Mouse (Mus musculus) Muller cell, postnatal 12 days (primary cell): ENCODE results near the gene Coa7.

Experiments
- DNase-seq: peaks from one replicate; pipeline ENCODE4 v3.0.0-alpha.2; 2015; ENCODE audit errors: inconsistent ontology term

Gene Coa7

DNA sequence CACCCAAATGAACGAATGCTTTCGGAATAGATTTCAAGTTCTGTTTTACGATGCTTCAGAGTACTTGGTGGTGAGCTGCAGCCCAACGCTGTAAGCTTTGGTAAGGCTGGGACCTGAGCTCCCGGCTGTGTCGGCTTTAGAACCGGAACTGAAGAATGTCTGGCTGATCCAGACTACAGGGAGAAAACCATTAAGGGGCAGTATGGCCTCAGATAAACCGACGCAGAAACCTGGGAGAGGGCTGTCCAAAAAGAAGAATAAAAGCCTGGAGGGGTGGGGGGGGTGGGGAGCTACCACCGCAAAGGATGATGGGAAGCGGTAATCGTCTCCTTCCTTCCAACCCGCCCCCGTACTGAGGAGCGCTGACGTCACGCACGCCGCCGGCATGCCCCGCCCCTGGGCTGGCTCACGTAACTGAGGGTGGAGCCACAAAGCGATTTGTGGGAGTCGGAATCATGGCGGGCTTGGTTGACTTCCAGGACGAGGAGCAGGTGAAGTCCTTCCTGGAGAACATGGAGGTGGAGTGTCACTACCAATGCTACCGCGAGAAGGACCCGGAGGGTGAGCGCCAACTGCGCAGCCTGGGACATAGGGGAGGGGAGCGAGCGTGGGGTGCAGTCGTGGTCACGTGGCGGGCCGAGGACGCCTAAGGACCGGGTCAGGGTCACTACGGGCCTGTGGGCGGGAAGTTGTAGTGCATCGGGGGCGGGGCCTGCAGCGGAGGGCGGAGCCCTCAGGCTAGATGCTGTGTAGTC is at the start of gene Coa7:
TSS of gene Coa7 (plus strand) at position 411 of the 755 bp plus-strand sequence.
- peak; percentile 99 for DNase-seq

DNA sequence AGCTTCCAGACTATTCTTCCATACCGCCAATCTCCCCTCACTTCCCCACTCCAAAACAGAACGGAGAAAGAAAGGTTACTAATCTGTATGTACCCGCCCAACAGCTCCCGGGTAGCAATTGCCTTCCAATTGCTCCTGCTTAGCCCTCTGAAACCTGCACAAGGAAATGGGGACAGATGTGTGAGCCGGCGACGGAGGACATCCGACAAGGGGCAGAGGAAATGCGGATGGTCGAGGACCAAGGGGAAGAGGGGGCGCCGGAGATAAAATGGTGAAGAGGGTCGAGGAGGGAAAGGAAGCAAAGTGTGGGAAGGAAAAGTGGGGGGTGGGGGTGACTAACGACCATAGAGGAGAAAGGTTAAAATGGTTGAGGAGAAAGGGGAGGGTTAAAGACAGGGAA is 27.7 kb upstream of the Coa7 start:
- no peak for DNase-seq

DNA sequence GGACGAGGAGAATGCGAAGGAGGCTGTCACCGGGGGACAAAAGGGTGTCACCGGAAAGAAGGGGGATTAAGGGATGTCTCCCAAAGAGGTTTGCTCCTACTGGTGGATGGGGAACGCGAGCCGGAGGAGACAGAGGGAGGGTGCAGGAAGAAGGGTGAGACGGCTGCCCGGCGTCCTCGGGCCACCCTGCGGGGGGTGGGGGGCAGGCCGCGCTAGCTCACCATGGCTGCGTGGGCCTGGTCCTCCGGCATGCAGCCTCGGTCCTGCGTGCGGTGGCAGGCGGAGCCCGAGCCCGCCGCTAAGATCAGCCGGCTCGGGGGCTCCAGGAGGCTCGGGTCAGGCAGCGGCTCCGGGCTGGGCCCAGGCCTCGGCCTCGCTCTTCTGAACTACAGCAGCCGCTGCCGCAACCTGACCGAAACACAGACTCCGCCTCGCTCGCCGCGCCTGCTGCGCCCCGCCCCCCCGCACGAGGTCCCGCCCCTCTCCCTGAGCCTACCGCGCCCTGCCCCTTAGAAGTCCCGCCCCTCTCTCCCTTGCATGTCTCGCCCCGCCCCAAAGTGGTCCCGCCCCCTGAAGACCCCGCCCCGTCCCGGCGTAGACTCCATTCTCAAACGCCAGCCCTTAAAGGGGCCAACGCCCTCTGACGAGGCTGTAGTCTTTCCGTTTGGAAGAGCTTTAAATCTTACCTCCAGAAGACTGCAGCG is 27.1 kb upstream of the Coa7 start, which contains the start of gene Zyg11b:
TSS of gene Zyg11b (minus strand) at position 427 of the 704 bp plus-strand sequence.
- DNase-seq: peak; percentile 97

DNA sequence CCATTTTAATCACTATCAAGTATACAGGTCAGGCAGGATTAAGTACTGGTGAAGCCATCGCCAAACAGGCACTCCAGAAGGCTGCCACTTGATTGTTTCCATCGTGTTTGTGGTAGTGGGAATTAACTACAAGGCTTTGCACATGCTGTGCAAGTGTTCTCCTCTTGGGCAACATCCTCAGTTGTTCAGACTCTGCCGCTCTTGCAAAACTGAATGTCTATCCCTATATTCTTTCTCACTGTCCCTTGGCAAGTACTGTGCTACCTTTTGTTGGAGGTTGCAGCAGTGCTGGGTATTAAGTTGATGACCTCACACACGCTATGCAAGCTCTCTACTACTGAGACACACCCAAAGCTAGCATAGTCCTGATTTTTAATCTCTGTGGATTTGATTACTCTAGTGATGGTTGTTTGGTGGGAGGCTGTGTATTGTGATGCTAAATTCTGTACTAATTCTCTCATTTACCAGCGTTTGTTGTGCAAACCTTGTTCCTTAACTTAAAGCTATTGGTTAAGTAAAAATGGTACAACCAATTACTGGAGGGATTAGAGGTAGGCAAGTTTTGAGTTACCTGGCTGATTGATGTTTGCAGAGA is 25.5 kb upstream of the Coa7 start:
- no peak for DNase-seq

DNA sequence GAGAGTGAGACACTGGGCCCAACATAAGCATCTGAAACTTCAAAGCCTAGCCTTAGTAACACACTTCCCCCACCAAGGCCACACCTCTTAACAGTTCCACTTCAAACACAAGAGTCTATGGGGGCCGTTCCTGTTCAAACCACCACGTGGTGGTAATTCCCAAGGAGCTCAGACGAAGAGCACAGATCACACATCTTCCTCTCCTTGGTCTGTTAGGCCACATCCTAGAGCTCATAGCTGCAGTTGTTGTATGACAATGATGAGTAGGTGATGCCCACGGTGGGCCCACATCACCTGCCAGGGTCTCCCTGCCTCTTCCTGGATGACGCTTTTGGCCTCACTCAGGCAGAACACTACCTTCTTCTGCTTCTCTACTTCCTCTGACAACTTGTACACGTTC is 17.2 kb upstream of the Coa7 start:
- DNase-seq: no peak

DNA sequence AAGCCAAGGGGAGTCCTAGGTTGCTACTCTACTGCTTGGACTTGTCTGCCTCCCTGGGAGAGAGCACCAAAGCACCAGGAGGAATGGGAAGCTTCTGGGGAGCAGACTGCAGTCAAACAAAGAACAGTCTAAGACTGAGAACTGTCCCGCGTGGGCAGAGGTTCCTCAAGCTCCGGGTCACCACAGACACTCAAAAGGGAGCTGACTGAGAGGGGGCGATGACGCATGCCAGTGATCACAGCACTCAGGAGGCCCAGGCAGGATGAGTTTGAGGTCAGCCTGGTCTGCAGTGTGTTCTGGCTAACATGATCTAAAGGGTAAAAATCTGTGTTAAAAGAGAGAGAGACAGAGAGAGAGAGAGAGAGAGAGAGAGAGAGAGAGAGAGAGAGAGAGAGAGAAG is 13.9 kb upstream of the Coa7 start:
- peak; percentile 11 for DNase-seq

DNA sequence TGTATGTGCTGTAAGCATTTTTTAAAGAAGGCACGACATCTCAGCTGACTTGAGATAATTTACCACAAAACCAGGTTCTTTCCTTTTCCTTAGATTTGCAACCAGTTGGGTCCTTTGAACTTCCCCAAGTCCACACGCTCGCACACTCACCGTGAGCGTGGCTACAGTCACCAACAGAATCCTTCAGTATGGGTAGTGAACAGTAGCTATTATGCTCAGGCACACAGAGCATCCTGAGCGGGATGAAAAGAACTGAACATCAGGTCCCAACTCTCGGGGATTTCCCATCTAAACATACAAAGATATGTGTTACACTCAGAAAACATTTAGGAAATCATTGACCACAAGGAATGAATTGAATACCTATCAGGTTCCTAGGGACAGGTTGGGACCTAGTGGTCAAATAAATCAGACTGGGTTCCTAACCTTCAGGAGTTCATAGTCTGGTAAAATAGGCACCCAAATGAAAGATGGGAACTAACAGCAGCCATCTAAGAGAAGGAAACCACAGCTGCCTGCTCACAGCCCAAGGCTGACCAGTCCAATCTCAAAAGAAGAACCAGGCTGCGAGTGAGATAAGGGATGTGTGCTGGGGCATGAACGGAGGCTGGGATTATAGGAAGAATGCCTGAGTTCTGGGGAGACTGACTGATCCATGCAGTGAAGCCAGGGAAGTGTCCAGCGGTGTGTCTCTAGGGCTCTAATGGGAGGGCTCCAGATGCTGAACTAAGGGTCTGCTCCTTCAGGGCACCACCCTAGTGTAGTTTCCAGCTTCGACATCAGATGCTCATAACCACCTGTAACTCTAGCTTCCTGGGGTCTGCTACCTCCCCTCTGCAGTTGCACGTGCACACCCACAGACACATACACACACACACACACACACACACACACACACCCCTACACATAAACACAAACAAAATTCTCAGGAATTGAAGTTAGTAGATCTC is 10.0 kb upstream of the Coa7 start:
- no peak for DNase-seq

DNA sequence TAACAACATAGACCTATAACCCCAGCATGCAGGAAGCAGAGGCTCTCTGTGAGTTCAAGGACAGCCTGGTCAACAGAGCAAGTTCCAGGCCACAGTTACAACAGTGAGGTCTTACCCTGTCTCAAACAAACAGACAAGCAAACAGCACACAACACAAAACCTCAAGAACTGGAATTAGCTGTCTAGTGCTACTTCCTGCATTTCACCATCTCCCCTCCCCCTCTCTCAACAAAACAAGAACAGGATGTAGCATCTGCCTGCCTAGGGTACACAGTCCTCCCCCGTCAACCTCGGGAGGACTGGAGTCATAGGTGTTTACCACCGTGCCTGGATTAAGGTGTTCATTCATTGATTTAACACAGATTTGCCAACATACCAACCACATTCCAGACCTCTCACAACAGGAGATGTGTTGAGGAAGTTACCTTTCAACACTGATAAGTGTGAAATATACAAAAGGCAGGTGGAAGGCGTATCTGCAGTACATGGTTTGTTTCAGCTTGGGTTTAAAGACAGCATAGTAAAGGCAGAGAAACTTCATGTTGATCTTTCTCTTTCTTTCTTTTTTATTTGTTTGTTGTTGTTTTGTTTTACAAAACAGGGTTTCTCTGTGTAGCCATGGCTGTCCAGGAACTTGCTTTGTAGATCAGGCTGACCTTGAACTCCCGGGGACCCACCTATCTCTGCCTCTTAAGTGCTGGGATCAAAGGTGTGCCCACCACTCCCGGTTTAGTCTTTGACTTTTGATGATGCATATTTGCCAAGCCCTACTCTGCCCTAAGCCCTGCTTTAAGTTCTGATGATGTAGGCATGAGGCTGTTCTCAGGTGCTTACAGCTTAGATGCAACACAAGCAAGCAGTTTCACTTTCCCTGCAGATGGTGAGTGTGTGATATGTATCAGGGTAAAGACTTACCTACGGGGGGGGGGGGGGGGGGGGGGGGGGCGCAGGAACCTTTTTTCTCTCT is 9.0 kb upstream of the Coa7 start:
- DNase-seq: no peak

DNA sequence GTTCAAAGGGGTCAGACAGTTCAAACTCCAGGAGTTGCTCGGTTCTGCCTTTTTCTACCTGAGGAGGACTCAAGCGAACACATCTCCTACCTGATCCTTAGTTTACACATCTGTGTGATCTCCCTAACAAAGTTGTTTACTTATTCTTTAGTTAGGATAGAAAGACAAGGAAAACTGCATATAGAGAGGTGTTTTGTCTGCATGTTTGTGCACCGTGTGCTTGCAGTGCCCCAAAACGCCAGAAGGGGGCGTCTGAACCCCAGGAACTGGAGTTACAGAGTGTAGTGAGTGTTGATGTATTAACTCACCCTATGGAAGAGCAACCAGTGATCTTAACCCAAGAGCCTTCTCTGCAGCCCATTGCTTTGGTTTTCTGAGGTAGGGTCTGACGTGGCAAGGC is 8.2 kb upstream of the Coa7 start:
- DNase-seq: no peak

DNA sequence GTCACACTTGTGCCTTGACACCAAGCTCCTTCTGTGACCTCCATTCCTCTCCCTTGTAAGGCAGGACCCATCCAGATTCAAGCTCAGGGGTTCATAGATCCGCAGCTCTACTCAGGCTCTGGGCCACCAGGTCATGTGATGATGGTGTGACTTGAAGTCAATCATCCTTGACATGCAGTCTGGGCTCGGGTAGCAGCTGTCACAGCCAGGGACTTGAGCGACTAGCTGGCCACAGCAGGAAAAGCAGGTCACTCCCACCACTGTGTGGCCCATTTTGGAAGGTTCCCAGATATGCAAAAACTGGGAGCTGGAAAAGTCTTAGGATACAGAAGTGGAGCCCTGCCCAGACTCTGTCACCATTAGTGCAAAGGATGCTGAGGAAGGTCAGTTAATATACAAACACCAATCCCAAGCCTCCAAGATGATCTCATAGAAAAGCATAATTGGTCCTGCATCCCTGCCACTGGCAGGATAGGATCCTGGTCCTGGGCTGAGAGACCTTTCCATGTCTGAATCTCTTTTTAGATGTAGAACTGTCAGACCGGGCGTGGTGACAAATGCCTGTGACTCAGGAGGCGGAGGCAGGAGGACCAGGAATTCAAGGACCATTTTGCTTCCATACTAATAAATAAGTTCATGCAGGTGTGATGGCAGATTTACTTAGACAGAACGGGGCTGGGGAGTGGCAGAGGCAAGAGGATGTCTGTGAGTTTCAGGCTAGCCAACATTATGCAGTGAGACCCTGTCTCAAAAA is 7.1 kb upstream of the Coa7 start:
- peak; percentile 4 for DNase-seq

DNA sequence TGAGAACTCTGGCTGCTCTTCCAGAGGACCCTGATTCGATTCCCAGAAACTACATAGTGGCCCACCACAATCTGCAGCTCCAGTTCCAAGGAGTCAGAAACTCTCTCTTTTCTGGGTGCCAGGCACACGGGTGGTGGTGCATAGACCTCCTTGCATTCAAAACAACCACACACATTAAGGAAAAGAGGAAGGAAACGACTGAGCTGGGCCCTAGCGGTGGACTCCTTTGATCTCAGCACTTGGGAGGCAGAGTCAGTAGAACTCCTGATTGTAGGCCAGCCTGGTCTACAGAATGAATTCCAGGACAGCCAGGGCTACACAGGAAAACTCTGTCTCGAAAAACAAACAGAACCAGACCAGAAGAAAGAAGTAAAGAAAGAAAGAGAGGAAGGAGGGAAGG is 4.4 kb upstream of the Coa7 start:
- no peak for DNase-seq

DNA sequence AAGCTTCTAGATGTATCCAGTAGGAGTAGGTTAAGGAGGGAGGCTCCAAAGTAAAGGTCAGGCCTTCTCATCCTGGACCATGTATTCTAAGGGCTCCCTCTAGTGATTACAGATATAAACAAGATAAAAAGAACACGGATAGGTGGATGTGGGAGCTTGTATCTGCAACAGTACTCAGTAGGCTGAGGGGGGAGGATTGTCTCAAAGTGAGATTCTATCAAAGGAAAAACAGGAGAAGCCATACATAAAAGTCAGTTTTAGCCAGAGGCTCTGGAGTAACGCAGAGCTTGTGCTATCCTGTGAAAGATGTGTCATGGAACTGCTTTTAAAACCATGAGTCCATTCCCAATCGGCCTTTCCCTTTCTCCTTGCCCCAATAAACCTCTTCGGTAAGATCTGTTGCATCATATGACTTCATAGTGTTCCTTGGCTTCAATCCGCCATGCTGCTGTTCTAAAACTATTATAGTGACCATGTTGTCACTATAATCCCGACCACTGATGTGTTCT is 815 bp upstream of the Coa7 start:
- peak; percentile 72 for DNase-seq

DNA sequence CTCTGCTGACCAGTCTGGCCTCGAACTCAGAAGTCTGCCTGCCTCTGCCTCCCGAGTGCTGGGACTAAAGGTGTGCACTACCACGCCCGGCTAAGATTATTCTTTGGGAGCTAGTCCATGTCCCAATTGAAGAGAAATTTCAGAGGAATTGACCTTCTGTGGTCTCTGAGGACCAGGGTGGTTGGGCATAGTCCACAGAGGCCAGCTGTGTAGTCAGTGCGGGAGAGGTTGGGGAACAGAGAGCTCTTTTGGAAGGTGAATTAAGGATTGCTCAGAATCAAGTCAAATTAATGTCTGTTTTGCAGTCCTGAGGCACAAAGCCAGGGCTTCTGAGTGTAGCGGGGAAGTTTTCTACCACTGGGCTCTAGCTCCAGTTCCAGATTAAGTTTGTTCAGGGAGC is 1.9 kb downstream of the Coa7 start:
- no peak for DNase-seq

DNA sequence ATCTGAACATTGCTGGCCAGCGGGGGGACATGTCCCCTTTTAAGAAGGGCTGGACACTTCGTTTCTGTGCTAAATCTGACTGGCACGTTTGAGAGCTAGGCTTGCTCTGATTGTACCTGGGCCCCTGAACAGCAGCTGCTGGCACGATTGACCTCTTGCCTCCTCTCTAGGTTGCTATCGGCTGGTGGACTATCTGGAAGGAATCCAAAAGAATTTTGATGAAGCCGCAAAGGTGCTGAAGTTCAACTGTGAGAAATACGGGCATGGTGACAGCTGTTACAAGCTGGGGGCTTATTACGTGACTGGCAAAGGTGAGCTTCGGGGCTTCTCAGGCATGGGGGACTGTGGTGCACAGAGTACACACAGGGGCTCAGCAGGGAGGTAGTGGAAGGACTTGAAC is 4.1 kb downstream of the Coa7 start:
- no peak for DNase-seq

DNA sequence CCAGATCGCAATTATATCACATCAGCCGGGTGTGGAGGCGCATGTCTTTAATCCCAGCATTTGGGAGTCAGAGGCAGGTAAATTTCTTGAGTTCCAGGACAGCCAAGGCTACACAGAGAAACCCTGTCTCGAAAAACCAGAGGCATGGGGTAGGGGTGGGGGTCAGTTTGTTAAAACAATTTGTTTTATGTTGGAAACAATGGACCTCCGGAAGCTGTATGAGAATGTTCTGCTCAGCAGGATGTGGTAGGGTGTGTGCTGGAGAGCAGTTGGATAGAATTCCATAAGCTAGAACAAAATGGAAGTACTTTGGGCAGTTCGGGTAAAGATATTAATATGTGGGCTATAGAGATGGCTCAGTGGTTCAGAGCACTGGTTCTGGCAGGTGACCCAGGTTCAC is 7.5 kb downstream of the Coa7 start:
- no peak for DNase-seq

DNA sequence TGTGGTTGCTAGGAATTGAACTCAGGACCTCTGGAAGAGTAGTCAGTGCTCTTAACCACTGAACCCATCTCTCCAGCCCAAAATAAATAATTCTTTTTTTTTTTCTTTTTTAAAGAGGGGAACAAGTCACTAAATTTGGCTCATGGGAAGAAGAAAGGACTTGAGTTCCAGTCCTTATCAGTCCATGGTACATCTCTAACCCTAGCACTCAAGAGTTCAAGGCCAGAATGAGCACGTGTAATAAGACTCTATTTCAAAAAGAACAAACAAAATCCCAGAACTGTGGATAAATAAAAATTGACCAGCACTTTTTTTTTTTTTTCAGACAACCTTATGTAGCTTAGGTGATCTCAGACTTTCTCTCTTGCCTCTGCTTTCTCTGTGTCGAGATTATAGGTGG is 8.8 kb downstream of the Coa7 start:
- no peak for DNase-seq

DNA sequence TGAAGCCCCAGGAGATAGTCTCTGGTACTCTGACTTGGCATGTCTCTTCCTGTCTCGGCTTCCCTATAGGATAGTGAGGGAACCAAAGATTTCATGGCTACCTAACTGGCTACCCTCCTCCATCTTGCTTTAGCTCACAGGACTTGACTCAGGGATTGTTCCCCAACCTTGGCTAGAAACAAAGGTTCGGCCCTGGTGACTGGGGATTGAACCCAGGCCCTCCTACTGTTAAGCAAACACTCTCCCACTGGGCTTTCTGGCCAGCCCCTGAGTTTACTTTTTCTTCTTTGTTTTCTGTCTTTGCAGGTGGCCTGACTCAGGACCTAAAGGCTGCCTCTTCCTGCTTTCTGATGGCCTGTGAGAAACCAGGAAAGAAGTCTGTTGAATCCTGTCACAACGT is 9.9 kb downstream of the Coa7 start:
- no peak for DNase-seq

DNA sequence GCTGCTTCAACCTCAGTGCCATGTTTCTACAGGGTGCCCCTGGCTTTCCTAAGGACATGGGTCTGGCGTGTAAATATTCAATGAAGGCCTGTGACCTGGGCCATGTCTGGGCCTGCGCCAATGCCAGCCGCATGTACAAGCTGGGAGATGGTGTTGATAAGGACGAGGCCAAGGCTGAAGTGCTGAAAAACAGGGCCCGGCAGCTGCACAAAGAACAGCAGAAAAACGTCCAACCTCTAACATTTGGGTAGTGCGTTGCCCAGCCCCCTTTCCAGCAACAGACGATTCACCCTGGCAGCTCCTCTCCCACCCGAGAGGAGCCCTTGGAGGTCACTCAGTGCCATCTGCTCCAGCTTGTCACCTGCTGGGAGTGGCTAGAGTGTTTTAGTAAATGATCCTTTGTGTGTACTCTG is 10.4 kb downstream of the Coa7 start:
- no peak for DNase-seq

DNA sequence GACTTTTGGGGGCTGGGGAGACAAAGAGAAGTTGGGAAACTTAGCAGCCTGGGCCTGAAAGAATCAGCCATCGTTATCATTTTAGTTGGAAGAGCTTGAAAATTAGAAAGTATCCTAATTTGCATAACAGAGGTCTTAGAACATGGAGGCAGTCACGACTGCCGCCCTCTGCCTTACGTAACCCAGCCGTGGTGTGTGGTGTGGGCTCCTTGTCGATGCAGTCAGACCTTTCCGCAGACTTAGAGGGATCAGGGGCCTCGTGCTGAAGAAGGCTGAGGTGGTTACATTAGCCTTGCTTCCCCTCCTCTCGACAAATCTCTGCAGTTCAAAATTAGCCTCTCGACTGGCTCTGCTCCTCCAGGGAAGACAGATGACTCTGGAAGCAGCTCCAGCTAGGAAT is 10.9 kb downstream of the Coa7 start:
- no peak for DNase-seq

DNA sequence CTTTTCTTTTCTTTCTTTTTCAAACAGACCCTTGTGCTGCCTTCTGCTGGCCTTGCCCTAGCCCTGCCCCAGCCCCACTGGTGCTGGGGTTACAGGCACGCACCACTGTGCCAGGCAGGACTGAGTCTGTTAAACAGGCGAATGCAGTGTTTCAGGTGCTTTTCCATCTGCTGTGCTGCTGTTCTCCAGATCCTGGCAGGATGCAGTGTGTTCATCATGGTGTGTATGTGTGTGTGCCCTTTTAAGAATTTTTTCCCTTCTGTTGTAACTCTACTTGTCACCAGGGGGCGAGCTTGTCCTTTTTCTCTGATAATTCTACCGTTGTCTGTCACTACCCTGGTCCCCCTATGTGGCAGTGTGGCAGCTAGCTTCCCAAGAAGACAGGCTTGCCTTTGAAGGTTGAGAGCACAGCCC is 11.3 kb downstream of the Coa7 start:
- peak; percentile 70 for DNase-seq
